ENCODE assay signal across 8 mouse cellular contexts in genomic region chrX:48285651-48286021, GRCm38 (mm10). TPM values are rescaled to one million over a fixed set of nuclear protein-coding genes. Genes with fewer than 3 reads are reported as not detected.
DNase-seq lines count a peak whose midpoint lies in the region; TF ChIP-seq lines count a peak whose summit lies in the region.

No protein-coding gene starts in this region.

- H3K4me2 ChIP-seq in myocyte (ENCODE audit: low read depth), result peak overlapping the region; percentile 30

- no peak for TF ChIP-seq EP300 in ES-Bruce4 (IDR thresholded peaks at IDR 0.05; ENCODE audit: insufficient read depth, low read depth, low read length)

- H3K4me3 ChIP-seq in ES-Bruce4 (ENCODE audit: low read depth, low read length), result peak overlapping the region; percentile 78
- H3K4me3 ChIP-seq in erythroblast, embryonic 14.5 days (replicated peaks), result peak overlapping the region; percentile 60
- H3K4me3 ChIP-seq in limb, embryonic 10.5 days, result peak overlapping the region; percentile 53
- peak overlapping the region; percentile 47 for H3K4me3 ChIP-seq in myocyte

- no peak overlapping the region for H3K27ac ChIP-seq in ES-Bruce4 (ENCODE audit: insufficient read depth, low read length)
- H3K27ac ChIP-seq in limb, embryonic 10.5 days, result peak overlapping the region; percentile 92

- H3K79me2 ChIP-seq in myocyte (ENCODE audit: control insufficient read depth, insufficient read depth), result no peaks in the 10 kb centered on the region

- no peak for TF ChIP-seq CTCF in ES-Bruce4 (IDR thresholded peaks at IDR 0.05; ENCODE audit: low read depth, low read length)

- H3K9me3 ChIP-seq in ES-Bruce4 (replicated peaks; ENCODE audit: control insufficient read depth, insufficient read depth, low read length, poor library complexity, severe bottlenecking), result no peaks in the 10 kb centered on the region
- peaks cover 2% of the 10 kb centered on the region; the same call in 1 of the 2 replicates for H3K9me3 ChIP-seq in erythroblast, embryonic 14.5 days (ENCODE audit: control insufficient read depth, low read length)
- no peaks in the 10 kb centered on the region for H3K9me3 ChIP-seq in limb, embryonic 10.5 days (replicated peaks)

- H3ac ChIP-seq in myocyte (ENCODE audit: control insufficient read depth, insufficient read length), result peak overlapping the region; percentile 29

- H3K36me3 ChIP-seq in ES-Bruce4 (ENCODE audit: control insufficient read depth, insufficient read depth, low read length, poor library complexity, severe bottlenecking) (peaks cover 2% of the 10 kb centered on the region; the same call in 1 of the 2 replicates), myocyte (ENCODE audit: control insufficient read depth, insufficient read depth) (peaks cover 3% of the 10 kb centered on the region)
- H3K36me3 ChIP-seq in erythroblast, embryonic 14.5 days (ENCODE audit: control insufficient read depth), result peaks cover 22% of the 10 kb centered on the region
- H3K36me3 ChIP-seq in limb, embryonic 10.5 days, result peaks cover 22% of the 10 kb centered on the region

- peaks cover 2% of the 10 kb centered on the region for H3K4me1 ChIP-seq in ES-Bruce4 (ENCODE audit: control insufficient read depth, insufficient read depth, low read length)
- peaks cover 60% of the 10 kb centered on the region for H3K4me1 ChIP-seq in erythroblast, embryonic 14.5 days (ENCODE audit: control insufficient read depth)
- H3K4me1 ChIP-seq in limb, embryonic 10.5 days, result no peaks in the 10 kb centered on the region

- intact Hi-C loops in gastrocnemius, postnatal 14 days (cut with DNase I; ENCODE audit: low total_unique reads), result loop anchor here (10.0 kb wide), 2 partner anchors 59 to 129 kb away; partner anchors contain the start of gene Bcorl1
- intact Hi-C loops in heart, postnatal 25 days (cut with DNase I), result loop anchor here (1.0 to 10.0 kb wide), 3 partner anchors 29 to 249 kb away; no protein-coding TSS in a partner anchor

- TF ChIP-seq POLR2A in ES-Bruce4 (IDR thresholded peaks at IDR 0.05; ENCODE audit: insufficient read depth, low read length) (no peak), myocyte (IDR thresholded peaks at IDR 0.05; ENCODE audit: insufficient read length, low read depth) (no peak)

- peak overlapping the region; percentile 87 for H3K9ac ChIP-seq in ES-Bruce4 (ENCODE audit: low read depth, poor library complexity, severe bottlenecking)

- DNase-seq in gastrocnemius, adult 18-20 months (ENCODE audit: low spot score), result peak; percentile 48
- no peak for DNase-seq in gastrocnemius, postnatal 14 days
- peak; percentile 47 for DNase-seq in heart, postnatal 25 days (ENCODE audit: low spot score)
- no peak for DNase-seq in limb, embryonic 10.5 days (ENCODE audit: low spot score)
- DNase-seq in urinary bladder, postnatal 14 days (ENCODE audit: low spot score), result peak; percentile 41

- WGBS in limb, embryonic 10.5 days, result 10% methylated on average over 17 of the region's 34 CpGs

- H3K27me3 ChIP-seq in ES-Bruce4 (ENCODE audit: control insufficient read depth, insufficient read depth, low read length, poor library complexity, severe bottlenecking) (no peaks in the 10 kb centered on the region), myocyte (ENCODE audit: control insufficient read depth, insufficient read depth, insufficient read length) (no peaks in the 10 kb centered on the region)
- H3K27me3 ChIP-seq in erythroblast, embryonic 14.5 days (ENCODE audit: control insufficient read depth), result peaks cover 14% of the 10 kb centered on the region; the same call in 1 of the 2 replicates
- H3K27me3 ChIP-seq in limb, embryonic 10.5 days (ENCODE audit: low read depth, poor library complexity, severe bottlenecking), result peaks cover 40% of the 10 kb centered on the region

TF ChIP-seq in myocyte, 11 proteins besides CTCF, POLR2A, EP300 and RAD21:
- TF ChIP-seq USF1 (IDR thresholded peaks at IDR 0.05; ENCODE audit: low read depth), result no peak
- TF ChIP-seq E2F4 (IDR thresholded peaks at IDR 0.05; ENCODE audit: insufficient read depth), result no peak
- no peak for TF ChIP-seq REST (IDR thresholded peaks at IDR 0.05; ENCODE audit: insufficient read depth, insufficient read length)
- TF ChIP-seq MAX (IDR thresholded peaks at IDR 0.05; ENCODE audit: low read depth), result no peak
- no peak for TF ChIP-seq POLR2AphosphoS2 (IDR thresholded peaks at IDR 0.05; ENCODE audit: insufficient read length, low read depth)

RNA-seq across cellular contexts. Expression of gene Utp14a, which starts 29.0 kb away (rescaled TPM):
- total RNA-seq in gastrocnemius, adult 18-20 months (2021), result 10 to 100 TPM; 12.6 to 13.6 TPM
- total RNA-seq in gastrocnemius, postnatal 14 days (2021), result 10 to 100 TPM; 11.5 to 15.0 TPM
- polyA plus RNA-seq in ES-Bruce4 (2011; ENCODE audit: insufficient read depth, insufficient read length, low read depth, missing spikeins) (61.6 and 62.7 TPM in 2 replicates), myocyte (2012; fragmentation: generic; extraction: Trizol) (12.2 TPM)
- 0.34 and 0.51 TPM in 2 replicates for polyA plus RNA-seq in erythroblast, embryonic 14.5 days (2012)
- 10 to 100 TPM; 12.6 to 17.9 TPM for total RNA-seq in heart, postnatal 25 days (2021)
- polyA plus RNA-seq in limb, embryonic 10.5 days (2016; fragmentation: Nextera tagmentation; extraction: Ambion mirVana), result 22.5 and 22.9 TPM in 2 replicates

RNA-seq across cellular contexts. Expression of gene Bcorl1, which starts 55.5 kb away (rescaled TPM):
- 1 to 10 TPM; 5.8 to 7.5 TPM for total RNA-seq in gastrocnemius, adult 18-20 months (2021)
- 1 to 10 TPM; 5.5 to 8.4 TPM for total RNA-seq in gastrocnemius, postnatal 14 days (2021)
- polyA plus RNA-seq in ES-Bruce4 (2011; ENCODE audit: insufficient read depth, insufficient read length, low read depth, missing spikeins), result 9.9 and 11.3 TPM in 2 replicates
- polyA plus RNA-seq in erythroblast, embryonic 14.5 days (2012), result 1.6 and 1.9 TPM in 2 replicates
- 1 to 10 TPM; 5.3 to 7.6 TPM for total RNA-seq in heart, postnatal 25 days (2021)
- 3.9 and 4.4 TPM in 2 replicates for polyA plus RNA-seq in limb, embryonic 10.5 days (2016; fragmentation: Nextera tagmentation; extraction: Ambion mirVana)
- polyA plus RNA-seq in myocyte (2012; fragmentation: generic; extraction: Trizol), result 4.5 TPM

Comparison
In these comparisons a context has a peak if more than half of its experiments do, and no peak if none do; other contexts are left out.
1. DNase-seq: peak in gastrocnemius, adult 18-20 months (single experiment), heart, postnatal 25 days (single experiment) and urinary bladder, postnatal 14 days (single experiment); none in gastrocnemius, postnatal 14 days (single experiment) and limb, embryonic 10.5 days (single experiment).
2. Peak in every context shown above with its lines, with median percentiles within 50 percentile points of each other: H3K4me3 ChIP-seq.